Mouse (Mus musculus): ENCODE measurements at regions not wholly inside any gene's neighbourhood (a gene's known extent, or its start where the extent isn't known, plus 50 kb on each side); places are given as distances from the start of the nearest gene placed in this dataset.

DNA sequence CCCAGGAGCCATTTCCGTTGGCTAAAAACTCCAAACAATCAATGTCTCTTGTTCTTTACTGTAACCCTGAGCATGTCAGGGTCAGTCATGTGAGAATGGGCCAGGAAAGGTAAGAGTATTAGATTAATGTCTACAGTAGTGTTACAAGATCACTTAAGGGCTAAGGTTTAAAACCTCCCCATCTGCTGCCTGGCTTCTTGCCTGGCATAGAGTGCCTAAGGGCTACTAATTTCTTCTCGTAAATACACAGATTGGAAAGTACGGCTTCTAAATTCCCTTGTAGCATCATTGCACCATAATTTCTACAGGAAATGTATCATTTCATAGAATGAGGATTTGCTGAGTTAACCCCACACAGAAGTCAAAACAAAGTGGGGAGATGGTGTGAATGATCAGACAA lies 281.0 kb downstream of the Col12a1 start:
- Histone ChIP-seq H3K36me3 (ENCODE audit: control insufficient read depth, insufficient read depth, low read length) (no peaks in the 10 kb centered on the region), H3K9ac (ENCODE audit: low read depth, low read length) (no peak overlapping the region), H3K4me3 (ENCODE audit: low read depth, low read length) (no peak overlapping the region), H3K4me2 (ENCODE audit: low read depth, low read length) (no peak overlapping the region), H3K27ac (replicated peaks; ENCODE audit: low read depth, low read length) (no peak overlapping the region), H3K9me3 (ENCODE audit: control insufficient read depth, low read length) (no peaks in the 10 kb centered on the region), H3K27me3 (replicated peaks; ENCODE audit: control insufficient read depth, insufficient read depth, low read length) (no peaks in the 10 kb centered on the region), H3K4me1 (ENCODE audit: control insufficient read depth, insufficient read depth, low read length) (peaks cover 16% of the 10 kb centered on the region)
- no peak for DNase-seq (ENCODE audit: low spot score)
- WGBS, result 56% methylated on average over 3 of the region's 3 CpGs
- ATAC-seq (ENCODE audit: low read depth), result no peak

DNA sequence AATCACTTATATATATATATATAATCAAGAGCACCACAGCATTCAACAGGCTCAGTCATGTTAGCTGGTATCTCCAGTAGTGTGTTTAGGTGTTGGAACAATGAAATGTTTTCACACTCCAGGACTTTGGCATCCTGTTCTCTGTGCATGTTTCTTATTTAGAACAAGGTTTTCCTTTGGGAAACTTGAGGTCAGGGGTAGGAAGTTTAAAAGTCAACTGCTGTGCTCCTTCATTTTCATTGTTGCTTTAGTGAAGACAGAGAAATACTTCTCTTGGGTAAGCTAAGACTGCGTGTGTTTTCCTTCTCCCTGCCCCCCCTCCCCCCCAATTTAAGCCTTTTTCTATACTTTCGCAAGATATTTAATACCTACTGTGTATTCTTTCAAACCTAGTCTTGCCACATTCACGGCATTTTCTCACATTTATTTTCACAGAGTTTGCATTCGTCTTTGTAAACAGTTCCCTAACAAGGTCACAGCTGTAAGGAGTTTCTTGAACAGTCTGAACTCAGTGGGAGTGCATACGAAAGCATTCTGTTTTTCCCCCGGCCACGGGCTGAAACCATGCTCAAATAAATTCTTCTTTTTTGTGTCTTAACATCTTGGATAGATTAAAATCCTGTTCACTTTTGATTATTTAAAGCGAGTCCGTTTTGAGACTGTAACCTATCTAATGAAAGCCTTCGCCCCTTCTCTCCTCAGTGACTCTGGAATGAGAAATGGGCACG lies 279.2 kb downstream of the Col12a1 start:
- Histone ChIP-seq H3K9ac (ENCODE audit: low read depth, low read length) (peak overlapping the region; percentile 34; the same call in 1 of the 2 replicates), H3K4me2 (ENCODE audit: low read depth, low read length) (peak overlapping the region; percentile 33), H3K9me3 (ENCODE audit: control insufficient read depth, low read length) (no peaks in the 10 kb centered on the region), H3K27me3 (replicated peaks; ENCODE audit: control insufficient read depth, insufficient read depth, low read length) (no peaks in the 10 kb centered on the region), H3K36me3 (ENCODE audit: control insufficient read depth, insufficient read depth, low read length) (no peaks in the 10 kb centered on the region), H3K4me3 (ENCODE audit: low read depth, low read length) (no peak overlapping the region), H3K27ac (replicated peaks; ENCODE audit: low read depth, low read length) (peak overlapping the region; percentile 59), H3K4me1 (ENCODE audit: control insufficient read depth, insufficient read depth, low read length) (peaks cover 16% of the 10 kb centered on the region)
- 19% methylated on average over 11 of the region's 11 CpGs for WGBS
- DNase-seq (ENCODE audit: low spot score), result peak; percentile 78
- ATAC-seq (ENCODE audit: low read depth), result peak; percentile 80; the same call in 1 of the 2 replicates

DNA sequence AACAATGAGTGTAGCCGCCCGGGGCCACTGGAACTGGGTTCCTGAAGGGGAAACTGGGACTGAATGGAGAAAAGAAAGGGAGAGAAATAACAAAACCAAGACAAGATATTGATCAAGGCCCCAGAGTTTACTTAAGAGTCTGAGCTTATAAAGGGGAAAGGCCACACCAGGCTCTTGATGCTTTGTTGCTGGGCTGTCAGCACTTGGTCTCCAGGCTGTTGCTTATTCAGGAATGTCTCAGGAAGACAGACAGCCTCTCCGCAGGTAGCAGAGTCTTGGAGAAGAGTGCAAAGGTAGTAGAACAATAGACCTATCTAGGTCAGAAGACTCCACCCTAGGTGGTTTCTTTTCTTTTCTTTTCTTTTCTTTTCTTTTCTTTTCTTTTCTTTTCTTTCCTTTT lies 263.4 kb downstream of the Col12a1 start:
- ATAC-seq (ENCODE audit: low read depth), result no peak
- DNase-seq (ENCODE audit: low spot score), result no peak
- no peak overlapping the region for H3K27ac ChIP-seq (replicated peaks; ENCODE audit: low read depth, low read length)
- no peak overlapping the region for H3K9ac ChIP-seq (ENCODE audit: low read depth, low read length)
- no peaks in the 10 kb centered on the region for H3K9me3 ChIP-seq (ENCODE audit: control insufficient read depth, low read length)
- no peaks in the 10 kb centered on the region for H3K27me3 ChIP-seq (replicated peaks; ENCODE audit: control insufficient read depth, insufficient read depth, low read length)
- peaks cover 5% of the 10 kb centered on the region; the same call in 1 of the 2 replicates for H3K4me1 ChIP-seq (ENCODE audit: control insufficient read depth, insufficient read depth, low read length)
- 61% methylated on average over 3 of the region's 3 CpGs for WGBS
- H3K4me2 ChIP-seq (ENCODE audit: low read depth, low read length), result no peak overlapping the region
- H3K4me3 ChIP-seq (ENCODE audit: low read depth, low read length), result no peak overlapping the region
- no peaks in the 10 kb centered on the region for H3K36me3 ChIP-seq (ENCODE audit: control insufficient read depth, insufficient read depth, low read length)

DNA sequence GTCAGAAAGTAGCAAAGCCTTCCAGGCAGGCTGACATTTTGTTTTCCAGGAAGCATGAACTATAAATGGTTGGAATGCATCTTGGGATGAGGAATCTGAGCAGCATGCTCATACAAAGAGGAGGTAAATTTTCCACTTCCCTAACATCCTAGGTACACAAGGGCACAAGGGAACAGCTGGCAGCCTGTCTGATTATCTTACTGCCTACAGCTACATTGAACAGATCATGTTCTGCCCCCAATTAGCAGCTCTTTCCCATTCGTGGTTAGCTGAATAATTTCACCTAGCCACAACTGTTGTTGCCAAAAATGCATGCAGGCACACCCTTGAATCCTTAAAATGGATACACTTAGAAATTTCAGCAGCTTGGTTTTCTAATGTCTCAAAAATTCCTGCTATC lies 239.5 kb downstream of the Col12a1 start:
- 0% methylated on average over 1 of the region's 1 CpGs for WGBS
- Histone ChIP-seq H3K4me3 (ENCODE audit: low read depth, low read length) (no peak overlapping the region), H3K4me1 (ENCODE audit: control insufficient read depth, insufficient read depth, low read length) (peaks cover 7% of the 10 kb centered on the region), H3K27me3 (replicated peaks; ENCODE audit: control insufficient read depth, insufficient read depth, low read length) (no peaks in the 10 kb centered on the region), H3K4me2 (ENCODE audit: low read depth, low read length) (no peak overlapping the region), H3K36me3 (ENCODE audit: control insufficient read depth, insufficient read depth, low read length) (no peaks in the 10 kb centered on the region), H3K9ac (ENCODE audit: low read depth, low read length) (no peak overlapping the region), H3K9me3 (ENCODE audit: control insufficient read depth, low read length) (no peaks in the 10 kb centered on the region), H3K27ac (replicated peaks; ENCODE audit: low read depth, low read length) (no peak overlapping the region)
- no peak; the same call in 1 of the 2 replicates for ATAC-seq (ENCODE audit: low read depth)
- peak; percentile 83 for DNase-seq (ENCODE audit: low spot score)

DNA sequence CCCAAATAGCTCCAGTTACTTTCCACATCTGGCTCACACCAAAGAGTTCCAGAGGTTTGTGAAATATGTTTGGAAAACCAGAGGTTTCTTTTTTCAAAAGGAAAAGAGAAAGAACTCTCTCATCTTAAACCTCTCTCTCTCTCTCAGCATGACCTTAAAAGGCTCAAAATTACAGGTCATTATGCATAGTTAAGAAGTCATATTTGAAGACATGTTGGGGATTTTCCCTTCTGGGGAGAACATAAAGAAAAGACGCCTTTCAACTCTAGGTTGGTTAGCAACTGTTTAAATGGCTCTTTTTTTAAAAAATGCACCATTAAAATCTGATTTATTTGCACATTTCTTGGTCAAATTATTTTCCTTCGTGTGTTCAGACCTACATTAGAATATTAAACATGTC lies 218.4 kb downstream of the Col12a1 start:
- H3K27me3 ChIP-seq (replicated peaks; ENCODE audit: control insufficient read depth, insufficient read depth, low read length), result no peaks in the 10 kb centered on the region
- H3K36me3 ChIP-seq (ENCODE audit: control insufficient read depth, insufficient read depth, low read length), result no peaks in the 10 kb centered on the region
- H3K4me2 ChIP-seq (ENCODE audit: low read depth, low read length), result no peak overlapping the region
- H3K9ac ChIP-seq (ENCODE audit: low read depth, low read length), result no peak overlapping the region
- H3K4me3 ChIP-seq (ENCODE audit: low read depth, low read length), result no peak overlapping the region
- DNase-seq (ENCODE audit: low spot score) (no peak), ATAC-seq (ENCODE audit: low read depth) (no peak)
- no peaks in the 10 kb centered on the region for H3K4me1 ChIP-seq (ENCODE audit: control insufficient read depth, insufficient read depth, low read length)
- peaks cover 7% of the 10 kb centered on the region for H3K9me3 ChIP-seq (ENCODE audit: control insufficient read depth, low read length)
- 44% methylated on average over 2 of the region's 2 CpGs for WGBS
- 0 out of 2 replicates have a peak overlapping the region, but pooled peaks have one; percentile 22 for H3K27ac ChIP-seq (replicated peaks; ENCODE audit: low read depth, low read length)

DNA sequence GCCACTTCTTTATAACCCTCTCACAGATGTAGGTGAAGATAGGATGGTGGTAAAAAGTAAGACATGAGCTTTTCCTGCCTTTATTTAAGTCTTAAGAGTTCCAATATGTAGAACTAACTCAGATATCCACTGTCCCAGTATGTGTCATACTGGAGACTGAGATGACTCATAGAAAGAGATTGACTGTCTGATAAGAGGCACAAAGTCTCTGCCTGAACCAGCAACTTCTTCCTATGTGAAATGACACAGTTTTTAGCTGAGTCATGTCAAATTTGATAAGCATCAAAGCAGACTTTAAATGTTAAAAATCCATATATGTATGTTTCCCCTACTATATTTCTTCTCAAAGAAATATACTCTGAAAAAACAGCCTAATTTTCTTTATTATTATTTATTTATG lies 216.6 kb downstream of the Col12a1 start:
- no peaks in the 10 kb centered on the region for H3K27me3 ChIP-seq (replicated peaks; ENCODE audit: control insufficient read depth, insufficient read depth, low read length)
- H3K4me2 ChIP-seq (ENCODE audit: low read depth, low read length), result no peak overlapping the region
- H3K27ac ChIP-seq (replicated peaks; ENCODE audit: low read depth, low read length), result no peak overlapping the region
- no peak overlapping the region for H3K4me3 ChIP-seq (ENCODE audit: low read depth, low read length)
- no peaks in the 10 kb centered on the region for H3K36me3 ChIP-seq (ENCODE audit: control insufficient read depth, insufficient read depth, low read length)
- DNase-seq (ENCODE audit: low spot score), result no peak
- no peak overlapping the region for H3K9ac ChIP-seq (ENCODE audit: low read depth, low read length)
- no peak for ATAC-seq (ENCODE audit: low read depth)
- H3K9me3 ChIP-seq (ENCODE audit: control insufficient read depth, low read length), result peaks cover 7% of the 10 kb centered on the region
- no peaks in the 10 kb centered on the region for H3K4me1 ChIP-seq (ENCODE audit: control insufficient read depth, insufficient read depth, low read length)

DNA sequence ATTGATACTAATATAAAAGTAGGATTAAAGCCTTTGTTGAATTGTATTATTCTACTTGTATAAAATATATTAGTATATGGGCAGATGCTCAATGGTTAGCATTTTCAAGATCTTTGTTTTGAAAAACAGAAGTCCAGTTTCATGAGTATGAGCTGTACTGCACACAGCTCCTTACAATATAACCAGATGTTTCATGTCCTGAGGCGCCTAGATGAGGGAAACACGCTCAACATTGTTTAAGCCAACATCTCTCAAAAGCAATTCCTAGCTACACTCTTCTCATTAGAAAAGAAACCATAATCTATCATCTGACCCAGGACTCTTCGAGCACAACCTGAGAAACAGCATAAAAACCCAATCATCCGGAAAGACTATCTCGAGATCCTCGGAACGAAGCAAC lies 202.2 kb downstream of the Col12a1 start:
- Histone ChIP-seq H3K27ac (replicated peaks; ENCODE audit: low read depth, low read length) (no peak overlapping the region), H3K36me3 (ENCODE audit: control insufficient read depth, insufficient read depth, low read length) (no peaks in the 10 kb centered on the region), H3K4me3 (ENCODE audit: low read depth, low read length) (no peak overlapping the region), H3K4me2 (ENCODE audit: low read depth, low read length) (no peak overlapping the region), H3K27me3 (replicated peaks; ENCODE audit: control insufficient read depth, insufficient read depth, low read length) (no peaks in the 10 kb centered on the region), H3K9me3 (ENCODE audit: control insufficient read depth, low read length) (no peaks in the 10 kb centered on the region), H3K4me1 (ENCODE audit: control insufficient read depth, insufficient read depth, low read length) (no peaks in the 10 kb centered on the region), H3K9ac (ENCODE audit: low read depth, low read length) (no peak overlapping the region)
- WGBS, result 78% methylated on average over 7 of the region's 7 CpGs
- DNase-seq (ENCODE audit: low spot score) (no peak), ATAC-seq (ENCODE audit: low read depth) (no peak)

DNA sequence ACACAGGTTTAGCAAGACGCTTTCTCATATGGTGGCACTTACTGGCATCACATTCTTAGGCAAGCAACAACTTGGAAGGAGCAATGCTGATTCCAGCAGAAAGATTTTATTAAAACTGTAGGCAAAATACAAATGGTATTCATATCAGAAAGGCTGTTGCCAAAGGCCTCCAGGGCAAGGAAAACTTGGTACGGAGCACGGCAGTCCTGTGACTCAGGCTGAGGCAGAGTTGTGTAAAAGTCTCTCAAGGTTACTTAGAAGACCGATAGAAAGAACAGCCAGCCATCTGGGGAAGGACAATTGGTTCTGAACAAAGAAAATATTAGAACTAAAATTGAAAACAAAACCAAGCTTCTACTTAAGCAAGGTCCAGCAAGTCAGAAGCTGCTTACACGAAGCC lies 201.2 kb downstream of the Col12a1 start:
- Histone ChIP-seq H3K4me1 (ENCODE audit: control insufficient read depth, insufficient read depth, low read length) (no peaks in the 10 kb centered on the region), H3K36me3 (ENCODE audit: control insufficient read depth, insufficient read depth, low read length) (no peaks in the 10 kb centered on the region), H3K27ac (replicated peaks; ENCODE audit: low read depth, low read length) (no peak overlapping the region), H3K4me3 (ENCODE audit: low read depth, low read length) (no peak overlapping the region), H3K27me3 (replicated peaks; ENCODE audit: control insufficient read depth, insufficient read depth, low read length) (no peaks in the 10 kb centered on the region), H3K4me2 (ENCODE audit: low read depth, low read length) (no peak overlapping the region), H3K9me3 (ENCODE audit: control insufficient read depth, low read length) (no peaks in the 10 kb centered on the region), H3K9ac (ENCODE audit: low read depth, low read length) (no peak overlapping the region)
- ATAC-seq (ENCODE audit: low read depth), result no peak
- 62% methylated on average over 5 of the region's 5 CpGs for WGBS
- DNase-seq (ENCODE audit: low spot score), result no peak

DNA sequence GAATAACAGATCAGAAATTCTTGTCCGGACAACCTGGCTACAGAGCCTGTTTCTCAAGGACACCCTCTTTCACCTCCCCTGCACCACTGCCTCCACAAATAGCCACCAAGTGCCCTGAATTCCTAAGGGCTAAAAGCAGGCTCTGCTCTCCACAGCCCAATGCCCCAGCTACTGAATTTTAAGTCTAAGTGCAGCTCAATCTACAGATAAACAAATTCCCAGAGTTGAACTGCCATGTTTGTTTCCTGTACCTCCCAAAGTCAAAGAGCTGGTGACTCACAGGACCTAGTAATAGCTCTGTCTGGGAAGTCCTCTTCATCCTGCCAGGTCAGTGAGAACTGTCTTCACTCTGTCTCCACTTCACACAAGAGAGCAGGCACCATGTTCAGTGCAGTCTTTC lies 200.0 kb downstream of the Col12a1 start:
- Histone ChIP-seq H3K4me3 (ENCODE audit: low read depth, low read length) (no peak overlapping the region), H3K4me1 (ENCODE audit: control insufficient read depth, insufficient read depth, low read length) (no peaks in the 10 kb centered on the region), H3K9me3 (ENCODE audit: control insufficient read depth, low read length) (no peaks in the 10 kb centered on the region), H3K27ac (replicated peaks; ENCODE audit: low read depth, low read length) (no peak overlapping the region), H3K9ac (ENCODE audit: low read depth, low read length) (no peak overlapping the region), H3K36me3 (ENCODE audit: control insufficient read depth, insufficient read depth, low read length) (no peaks in the 10 kb centered on the region), H3K27me3 (replicated peaks; ENCODE audit: control insufficient read depth, insufficient read depth, low read length) (no peaks in the 10 kb centered on the region), H3K4me2 (ENCODE audit: low read depth, low read length) (no peak overlapping the region)
- ATAC-seq (ENCODE audit: low read depth) (no peak), DNase-seq (ENCODE audit: low spot score) (no peak)
- 69% methylated on average over 1 of the region's 1 CpGs for WGBS

Data from embryonic facial prominence, embryonic 14.5 days (tissue).